Mouse (Mus musculus) megakaryocyte, embryonic 14.5 days (primary cell): ENCODE measurements around the gene Mrto4.

Experiments used
- FLI1 ChIP-seq: IDR thresholded peaks from 2 replicates; pipeline ENCODE4 v1.6.1; 2012; ENCODE audit warnings: low read length, inconsistent platforms, mixed read lengths
- GATA1 ChIP-seq: IDR thresholded peaks from 3 replicates; pipeline ENCODE4 v1.6.1; 2012; ENCODE audit warnings: mixed read lengths, low read length, inconsistent platforms, borderline replicate concordance

DNA sequence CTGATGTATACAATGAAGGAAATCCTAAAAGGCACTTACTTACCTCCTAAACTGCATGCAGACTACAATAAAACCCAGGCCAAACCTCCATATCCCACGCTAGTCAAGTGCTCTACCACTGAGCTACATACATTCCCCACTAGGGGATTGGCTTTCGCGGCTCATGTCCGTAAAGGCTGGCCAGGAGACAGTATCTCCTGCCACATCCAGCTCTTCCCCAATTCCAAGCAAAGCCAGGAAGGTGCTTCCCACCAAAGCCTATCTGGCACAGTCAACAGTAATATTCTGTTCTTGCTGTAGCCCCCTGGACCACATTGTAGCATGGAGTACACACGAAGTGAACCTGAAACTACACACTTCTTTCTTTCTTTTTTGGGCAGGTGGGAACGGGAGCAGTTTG lies 42.7 kb downstream of the Mrto4 start:
- TF ChIP-seq GATA1: no peak
- no peak for TF ChIP-seq FLI1
